Mouse (Mus musculus): ENCODE results near the gene C1rl.
"Not testable (repeated sequence)": the region's sequence is repeated elsewhere in the genome, so short reads cannot be mapped to it uniquely, and the experiment has no call there.

C1rl gene

DNA sequence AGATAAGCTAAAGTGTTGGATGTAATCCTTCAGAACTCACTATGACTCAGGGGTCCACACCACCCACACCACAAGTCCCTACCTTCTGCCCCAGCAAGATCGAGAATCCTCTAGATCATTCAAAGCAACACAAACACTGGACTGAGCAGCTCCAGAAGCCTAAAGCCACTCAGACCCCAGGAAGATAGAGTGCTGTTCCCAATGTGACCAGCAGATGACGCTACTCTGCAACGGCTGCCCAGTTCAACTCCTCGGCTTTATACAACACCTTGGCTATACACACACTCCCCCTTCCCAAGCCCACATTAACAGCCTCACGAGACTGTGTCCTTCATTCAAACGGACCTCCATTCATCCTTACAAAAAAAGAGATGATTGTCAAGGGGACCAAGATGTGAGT, 20.1 kb upstream of the C1rl start:
- DNase-seq (ENCODE audit: low read depth): no peak

DNA sequence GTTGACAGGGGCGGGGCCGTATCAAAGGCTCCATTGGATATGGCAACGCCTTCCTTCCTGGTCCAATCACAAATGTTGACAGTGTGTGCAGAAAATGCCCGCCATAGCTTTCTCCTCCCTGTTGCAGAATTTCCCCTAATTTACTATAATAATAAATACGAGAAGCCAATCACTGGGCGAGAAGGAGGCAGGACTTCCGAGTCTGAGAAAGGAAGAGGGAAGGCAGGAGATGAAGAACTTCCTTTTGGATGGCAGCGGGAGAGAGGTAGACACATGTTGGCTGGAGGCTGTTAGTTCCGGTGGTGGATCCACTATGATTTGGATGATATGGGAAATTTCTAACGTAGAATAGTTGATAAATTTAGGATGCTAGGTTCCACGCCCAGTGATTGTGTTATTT, 18.3 kb upstream of the C1rl start:
- DNase-seq (ENCODE audit: low read depth): no peak

DNA sequence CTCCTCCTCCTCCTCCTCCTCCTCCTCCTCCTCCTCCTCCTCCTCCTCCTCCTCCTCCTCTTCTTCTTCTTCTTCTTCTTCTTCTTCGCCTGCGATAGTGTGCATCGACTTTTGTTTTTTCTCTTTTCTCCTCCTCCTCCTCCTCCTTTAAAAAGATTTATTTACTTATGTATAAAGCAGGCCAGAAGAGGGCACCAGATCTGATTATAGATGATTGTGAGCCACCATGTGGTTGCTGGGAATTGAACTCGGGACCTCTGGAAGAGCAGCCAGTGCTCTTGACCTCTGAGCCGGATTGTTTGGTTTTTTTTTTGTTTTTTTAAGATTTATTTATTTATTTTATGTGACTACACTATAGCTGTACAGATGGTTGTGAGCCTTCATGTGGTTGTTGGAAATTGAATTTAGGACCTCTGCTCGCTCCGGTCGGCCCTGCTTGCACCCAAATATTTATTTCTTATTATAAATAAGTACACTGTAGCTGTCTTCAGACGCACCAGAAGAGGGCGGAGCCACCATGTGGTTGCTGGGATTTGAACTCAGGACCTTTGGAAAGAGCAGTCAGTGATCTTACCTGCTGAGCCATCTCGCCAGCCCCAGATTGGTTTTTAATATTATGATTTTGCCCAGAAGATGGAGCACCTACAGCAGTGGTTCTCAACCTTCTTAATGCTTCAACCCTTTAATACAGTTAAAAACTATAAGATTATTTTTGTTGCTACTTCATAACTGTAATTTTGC, 17.4 kb upstream of the C1rl start:
- DNase-seq (ENCODE audit: low read depth): not testable (repeated sequence)

- no peak for DNase-seq (ENCODE audit: low read depth)
These were observed 16.7 kb upstream of the C1rl start for GRCm38 (mm10) chr6:124476216-124476615.

- no peak for DNase-seq (ENCODE audit: low read depth)
These were observed 16.1 kb upstream of the C1rl start for GRCm38 (mm10) chr6:124476796-124477195.

DNA sequence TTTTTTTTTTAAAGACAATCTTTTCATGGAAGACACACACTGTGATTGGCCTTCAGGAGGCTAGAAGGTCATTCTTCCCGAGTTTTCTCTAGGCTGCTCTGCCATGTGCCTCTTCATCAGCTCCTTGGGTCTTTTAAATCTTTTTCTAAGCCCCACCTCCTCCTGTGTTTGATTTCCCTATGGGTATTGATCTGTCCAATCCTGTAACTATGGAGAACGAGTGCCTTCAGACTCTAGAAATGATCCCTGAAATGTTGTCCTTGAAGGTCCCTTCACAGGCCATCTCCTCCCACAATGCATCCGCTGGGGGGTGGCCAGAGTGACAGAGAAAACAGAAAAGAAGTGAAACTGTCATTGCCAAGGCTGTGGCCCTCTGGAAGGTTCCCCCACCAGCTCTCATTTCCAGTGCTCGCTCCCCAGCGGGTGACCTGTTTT, 15.7 kb upstream of the C1rl start:
- no peak for DNase-seq (ENCODE audit: low read depth)

- DNase-seq (ENCODE audit: low read depth): peak; percentile 74
These were observed 14.8 kb upstream of the C1rl start for GRCm38 (mm10) chr6:124477922-124478651.

DNA sequence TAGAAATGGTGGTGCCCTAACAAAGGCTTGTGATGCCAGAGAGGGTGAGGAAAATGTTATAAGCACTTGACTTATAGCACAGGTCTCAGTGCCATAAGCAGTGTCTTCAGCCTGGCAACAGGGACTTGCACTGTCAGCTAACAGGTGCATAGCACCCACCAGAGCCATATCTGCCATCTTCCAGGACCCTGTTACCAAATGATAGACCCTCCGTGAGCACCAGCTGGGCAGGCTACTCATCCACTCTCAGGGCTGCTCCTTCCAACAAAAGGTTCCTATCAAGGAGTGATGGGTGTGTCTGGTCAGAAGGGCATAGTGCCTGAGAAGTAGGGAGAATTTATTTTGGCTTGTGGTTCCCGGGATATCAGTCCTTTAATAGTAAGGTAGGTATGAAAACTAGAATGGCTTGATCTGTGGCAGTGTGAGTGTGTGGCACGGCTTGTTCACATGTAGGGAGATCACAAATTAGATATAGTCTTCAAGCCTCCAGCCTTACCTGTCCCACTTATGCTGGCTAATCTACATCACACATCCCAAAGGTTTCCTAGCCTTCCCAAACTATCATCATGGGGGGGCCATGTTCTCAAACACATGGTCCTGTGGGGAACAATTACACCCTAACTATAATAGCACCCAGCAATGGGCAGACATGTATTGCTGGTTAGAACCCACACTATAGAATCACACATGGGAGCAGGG, 13.9 kb upstream of the C1rl start:
- no peak for DNase-seq (ENCODE audit: low read depth)

GRCm38 (mm10) chr6:124479573-124479930, 13.4 kb upstream of the C1rl start:
- no peak for DNase-seq (ENCODE audit: low read depth)

DNA sequence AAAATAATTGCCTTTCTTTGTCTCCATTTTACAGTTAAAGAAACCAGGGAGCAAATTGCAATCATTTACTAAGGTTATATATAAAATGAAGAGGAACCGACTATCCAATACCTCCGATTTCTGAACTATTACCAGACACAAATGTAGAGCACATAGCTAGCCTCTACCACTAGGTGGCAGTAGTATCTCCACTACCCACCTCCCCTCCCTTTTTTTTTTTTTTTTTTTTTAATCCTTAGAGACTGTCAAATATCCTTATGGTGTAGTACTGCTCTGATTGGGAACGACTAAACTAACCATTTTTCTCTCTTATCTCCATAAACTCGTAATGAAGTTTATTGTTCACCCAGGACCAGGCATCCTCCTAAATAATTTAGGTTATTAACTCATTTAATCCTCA, 12.6 kb upstream of the C1rl start:
- DNase-seq (ENCODE audit: low read depth): no peak

DNA sequence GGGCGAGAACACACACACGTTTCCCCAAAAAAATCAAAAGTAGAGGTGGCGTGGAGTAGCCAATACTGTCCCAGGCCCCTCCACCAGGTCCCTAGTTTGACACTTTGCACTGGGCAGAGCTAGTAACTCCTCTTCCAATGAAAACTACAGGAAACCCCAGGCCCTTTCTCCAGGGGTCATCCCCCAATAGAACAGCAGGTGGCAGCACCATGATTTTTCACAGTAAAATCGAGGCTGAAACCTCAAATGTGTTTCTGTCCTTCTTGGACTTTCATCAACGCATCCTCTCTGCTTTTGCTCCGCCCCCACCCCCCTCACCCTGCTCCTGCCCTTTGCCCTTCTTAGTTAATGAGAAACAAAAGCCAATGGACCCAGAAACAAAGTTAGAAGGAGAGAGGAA, 11.3 kb upstream of the C1rl start:
- DNase-seq (ENCODE audit: low read depth): no peak

DNA sequence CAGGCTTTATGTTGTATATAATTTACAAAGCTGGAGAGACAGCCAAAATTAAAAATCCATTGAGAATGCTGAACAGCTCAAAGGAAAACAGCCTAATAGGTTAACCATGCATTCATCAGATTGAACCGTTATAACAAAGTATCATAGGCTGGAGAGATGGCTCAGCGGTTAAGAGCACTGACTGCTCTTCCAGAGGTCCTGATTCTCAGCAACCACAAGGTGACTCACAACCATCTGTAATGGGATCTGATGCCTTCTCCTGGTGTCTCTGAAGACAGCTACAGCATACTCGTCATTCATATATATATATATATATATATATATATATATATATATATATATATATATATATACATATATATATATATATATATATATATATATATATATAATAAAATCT, 9.1 kb upstream of the C1rl start:
- not testable (repeated sequence) for DNase-seq (ENCODE audit: low read depth)

DNA sequence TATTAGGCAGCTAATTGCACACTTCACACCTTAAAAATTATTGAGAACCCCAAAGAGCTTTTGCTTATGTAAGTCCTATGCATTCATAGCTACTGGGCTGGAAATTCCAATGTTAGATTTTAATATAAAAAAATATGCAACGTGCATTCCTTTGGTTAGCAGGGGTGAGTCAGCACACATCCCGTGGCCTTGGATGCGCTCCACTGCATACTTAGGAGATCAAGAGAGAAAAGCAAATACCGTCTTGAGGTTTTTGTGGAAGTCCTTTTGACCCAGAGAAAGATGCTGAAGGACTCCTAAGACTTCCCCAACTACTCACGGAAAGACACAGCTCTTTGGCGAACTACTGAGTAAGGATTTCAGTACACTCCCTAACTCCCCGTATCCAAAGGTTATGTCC, 8.1 kb upstream of the C1rl start:
- DNase-seq (ENCODE audit: low read depth): peak; percentile 58

- no peak for DNase-seq (ENCODE audit: low read depth)
These were observed 7.3 kb upstream of the C1rl start for GRCm38 (mm10) chr6:124485414-124486144.

DNA sequence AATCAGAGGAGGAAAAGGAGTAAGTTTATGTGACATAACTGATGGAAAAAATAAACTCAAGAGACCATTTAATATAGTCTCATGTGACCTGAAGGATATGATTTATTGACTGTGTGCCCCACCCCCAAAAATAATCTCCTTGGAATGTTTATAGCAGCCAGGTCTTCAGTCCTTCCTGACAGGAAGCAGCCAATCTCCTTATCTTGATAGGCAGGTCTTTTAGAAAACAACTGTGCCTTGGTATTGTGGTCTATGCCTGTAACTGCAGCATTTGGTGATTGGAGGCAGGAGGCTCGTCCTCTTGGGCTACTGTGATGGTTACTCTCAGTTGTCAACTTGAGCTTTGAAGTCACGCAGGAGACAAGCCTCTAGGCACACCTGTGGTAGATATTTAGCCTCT, 5.4 kb upstream of the C1rl start:
- no peak for DNase-seq (ENCODE audit: low read depth)

DNA sequence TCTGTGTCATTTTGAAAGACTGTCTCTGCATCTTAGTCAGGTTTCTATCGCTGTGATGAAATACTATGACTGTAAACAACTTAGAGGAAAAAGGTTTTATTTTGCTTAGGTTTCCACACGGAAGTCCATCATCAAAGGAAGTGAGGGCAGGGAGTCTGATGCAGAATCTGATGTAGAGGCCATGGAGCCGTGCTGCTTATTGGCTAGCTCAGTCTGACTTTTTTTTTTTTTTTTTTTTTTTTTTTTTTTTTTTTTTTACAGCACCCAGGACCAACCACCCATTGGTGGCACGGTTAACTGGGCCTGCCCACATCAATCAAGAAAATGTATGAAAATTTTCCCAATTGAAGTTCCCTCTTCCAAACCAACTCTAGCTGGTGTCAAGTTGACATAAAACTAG, 4.0 kb upstream of the C1rl start:
- DNase-seq (ENCODE audit: low read depth): no peak

GRCm38 (mm10) chr6:124491427-124491826, 1.5 kb upstream of the C1rl start:
- DNase-seq (ENCODE audit: low read depth): no peak

- DNase-seq (ENCODE audit: low read depth): no peak
These were observed 973 bp downstream of the C1rl start for GRCm38 (mm10) chr6:124493886-124494285.

DNA sequence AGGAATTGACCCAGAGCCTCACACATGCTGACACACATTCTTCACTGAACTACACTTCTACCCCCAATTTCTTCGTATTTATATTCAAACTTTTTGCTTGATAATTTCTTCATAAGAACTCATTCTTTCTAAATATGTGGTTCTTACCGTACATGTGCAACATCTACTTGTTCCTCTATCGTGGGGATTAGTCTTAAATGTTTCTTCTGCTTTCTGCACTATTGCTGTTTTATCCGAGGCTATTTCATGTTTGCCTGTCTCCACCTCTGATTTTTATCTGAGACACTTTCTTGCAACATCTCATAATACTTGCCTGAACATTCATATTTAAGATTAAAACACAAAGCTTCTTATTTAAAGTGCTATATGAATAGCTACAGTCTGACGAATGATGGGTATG, 3.1 kb downstream of the C1rl start:
- no peak for DNase-seq (ENCODE audit: low read depth)

- no peak for DNase-seq (ENCODE audit: low read depth)
These were observed 7.1 kb downstream of the C1rl start for GRCm38 (mm10) chr6:124499914-124500566.

DNA sequence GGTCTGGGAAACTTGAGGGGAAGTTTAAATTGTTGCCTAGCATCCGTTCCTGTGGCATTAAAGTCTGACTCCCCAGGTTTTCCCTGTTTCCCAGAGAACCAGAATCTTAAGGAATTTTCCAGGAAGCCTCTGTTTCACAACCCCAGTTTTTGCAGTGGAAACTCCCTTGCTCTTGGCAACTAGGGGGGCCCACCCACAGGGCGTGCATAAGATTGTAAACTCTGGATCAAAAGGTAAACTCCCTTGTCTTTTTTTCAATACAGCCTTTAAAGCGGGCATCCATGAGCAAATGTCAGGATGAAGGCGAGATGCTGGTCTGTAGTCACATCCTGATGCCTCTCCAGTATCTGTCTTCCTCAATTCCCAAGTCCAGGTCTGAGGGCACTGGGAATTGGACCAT, 8.6 kb downstream of the C1rl start:
- DNase-seq (ENCODE audit: low read depth): no peak

- DNase-seq (ENCODE audit: low read depth): no peak
These were observed 9.1 kb downstream of the C1rl start for GRCm38 (mm10) chr6:124502021-124502420.
